Mouse (Mus musculus): Measurements from ENCODE around the gene Aaas.
A peak's percentile ranks its signal among the peaks of the same experiment; 100 is the strongest.

Aaas gene

GRCm38 (mm10) chr15:102356501-102357325 is 6.1 kb upstream of the Aaas start:
- DNase-seq (ENCODE audit: low spot score in 2 of 2) = no peak

DNA sequence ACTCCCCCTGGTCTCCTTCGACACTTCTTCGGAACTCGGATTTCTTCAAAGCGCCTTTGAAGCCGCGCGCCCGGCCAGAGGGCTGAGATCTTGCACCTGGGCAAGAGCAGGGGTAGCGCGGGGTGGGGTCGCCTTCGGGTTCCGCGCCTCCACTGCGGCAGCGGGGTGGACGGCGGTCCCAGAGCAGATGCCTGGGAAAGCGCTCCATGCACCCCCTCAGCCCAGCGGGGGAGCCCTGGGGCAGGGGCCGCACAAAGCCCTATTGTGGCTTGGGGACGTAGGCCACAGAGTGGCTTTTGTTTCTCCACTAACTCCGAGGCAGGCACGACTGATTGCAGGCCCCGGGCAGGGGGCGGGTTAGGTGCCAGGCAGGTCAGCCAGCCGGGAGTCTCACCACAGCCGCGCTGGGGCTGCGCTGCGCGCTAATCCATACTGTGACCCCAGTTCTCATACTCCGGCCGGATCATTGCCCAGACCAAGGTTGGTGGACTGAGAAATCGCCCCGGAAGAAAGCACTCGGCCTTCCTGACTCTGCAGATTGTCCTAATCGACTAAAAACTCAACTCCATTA is 5.4 kb upstream of the Aaas start:
- DNase-seq (ENCODE audit: low spot score in 2 of 2) = no peak

DNA sequence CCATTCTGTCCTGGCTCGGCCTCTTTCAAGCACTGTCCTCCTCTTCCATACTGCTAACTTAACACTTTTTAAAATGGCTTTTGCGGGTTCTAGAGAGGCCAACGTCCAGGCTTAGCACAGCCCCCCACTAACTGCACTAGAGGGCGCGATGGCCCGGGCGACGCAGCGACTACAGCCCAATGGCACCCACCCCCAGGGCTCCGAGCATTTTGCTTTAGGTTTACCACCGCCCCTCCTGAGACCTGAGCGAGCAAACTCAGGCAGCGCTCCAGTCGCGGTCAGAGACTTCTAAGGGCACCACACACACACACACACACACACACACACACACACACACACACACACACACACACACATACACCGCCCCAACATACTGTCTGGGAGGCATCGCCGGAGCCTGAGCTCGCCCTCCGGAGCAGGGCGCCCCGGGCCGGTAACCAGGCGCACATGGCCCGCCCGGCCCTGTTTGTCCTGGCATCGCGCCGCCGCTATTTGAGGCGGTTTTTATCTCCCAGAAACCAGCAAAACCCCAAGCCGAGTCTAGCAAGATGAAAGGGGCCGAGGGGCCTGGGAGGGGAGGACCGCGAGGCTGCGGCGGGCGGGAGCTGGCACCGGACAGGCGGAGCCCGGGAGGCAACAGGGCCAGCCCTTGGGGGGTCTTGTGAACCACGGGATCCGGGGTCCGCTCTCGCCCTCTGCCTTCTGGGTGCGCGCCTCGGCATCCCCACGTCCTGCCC is 4.7 kb upstream of the Aaas start:
- peak in 1 of 2 experiments; percentile 19 for DNase-seq (ENCODE audit: low spot score in 2 of 2)

DNA sequence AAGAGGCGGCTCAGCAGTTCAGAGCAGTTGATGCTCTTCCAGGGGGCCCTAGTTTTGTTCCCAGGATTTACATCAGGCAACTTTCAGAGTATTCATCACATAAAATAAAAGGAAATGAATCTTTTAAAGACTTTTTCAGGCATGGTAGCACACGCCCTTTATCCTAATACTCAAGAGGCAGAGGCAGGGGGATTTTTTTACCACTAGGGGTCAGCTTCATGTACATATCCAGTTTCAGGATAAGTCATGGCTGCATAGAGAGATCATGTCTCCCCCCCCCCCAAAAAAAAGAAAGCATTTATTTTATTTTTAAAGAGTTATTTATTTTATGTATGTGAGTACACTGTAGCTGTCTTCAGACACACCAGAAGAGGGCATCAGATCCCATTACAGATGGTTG is 3.4 kb upstream of the Aaas start:
- DNase-seq (ENCODE audit: low spot score in 2 of 2) = no peak

DNA sequence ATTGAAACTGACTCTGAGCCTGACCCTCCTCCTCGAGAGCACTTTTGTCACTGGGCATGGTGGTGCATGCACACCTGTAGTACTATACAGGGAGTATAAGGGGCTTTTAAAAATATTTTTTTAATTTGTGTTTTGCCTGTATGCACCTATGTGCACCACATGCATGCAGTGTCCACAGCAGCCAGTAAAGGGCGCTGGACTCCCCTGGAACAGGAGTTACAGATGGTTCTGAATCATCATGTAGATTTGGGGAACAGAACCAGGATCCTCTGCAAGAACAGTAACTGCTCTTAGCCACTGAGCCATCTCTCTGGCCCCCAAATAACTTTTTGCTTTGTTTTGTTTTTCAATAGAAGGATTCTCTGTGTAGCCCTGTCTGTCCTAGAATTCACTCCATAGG is 1.6 kb upstream of the Aaas start:
- no peak for DNase-seq (ENCODE audit: low spot score in 2 of 2)

DNA sequence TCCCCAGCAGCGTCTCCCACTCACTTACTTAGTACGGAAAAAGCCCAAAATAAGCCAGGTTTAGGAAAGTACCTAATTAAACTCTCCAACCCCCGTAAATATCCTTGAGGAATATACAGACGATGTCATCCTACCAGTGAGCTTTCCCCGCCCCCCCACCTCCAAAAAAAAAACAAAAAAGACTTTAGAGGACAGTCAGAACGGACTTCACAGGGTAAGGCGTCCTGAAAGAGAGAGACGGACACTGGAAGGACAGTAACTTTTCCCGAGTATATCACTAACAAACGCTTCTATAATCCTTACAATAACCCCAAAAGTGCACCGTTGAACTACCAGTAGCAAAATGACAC is 346 bp upstream of the Aaas start:
- no peak for DNase-seq (ENCODE audit: low spot score in 2 of 2)

- DNase-seq (ENCODE audit: low spot score in 2 of 2) = no peak
Observed at GRCm38 (mm10) chr15:102346444-102346843, 4.1 kb downstream of the Aaas start.

DNA sequence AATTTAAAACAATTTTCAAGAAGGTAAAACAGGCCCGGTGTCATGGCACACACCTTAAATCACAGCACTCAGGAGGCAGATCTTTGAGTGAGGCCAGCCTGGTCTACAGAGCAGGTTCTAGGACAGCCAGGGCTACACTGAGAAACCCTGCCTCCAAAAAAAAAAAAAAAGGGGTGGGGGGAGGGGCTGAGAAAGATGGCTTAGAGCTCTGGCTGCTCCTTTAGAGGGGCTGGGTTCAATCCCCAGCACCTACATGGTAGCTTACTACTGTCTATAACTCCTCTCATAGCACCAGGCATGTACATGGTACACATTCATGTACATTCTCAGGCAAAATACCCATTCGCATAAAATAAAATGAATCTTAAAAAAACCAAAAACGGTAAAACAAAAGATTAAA is 6.1 kb downstream of the Aaas start:
- no peak for DNase-seq (ENCODE audit: low spot score in 2 of 2)

- peak in 1 of 2 experiments; percentile 45 for DNase-seq (ENCODE audit: low spot score in 2 of 2)
Observed at GRCm38 (mm10) chr15:102341580-102341979, 9.0 kb downstream of the Aaas start.

GRCm38 (mm10) chr15:102339612-102340011 is 11.0 kb downstream of the Aaas start:
- DNase-seq (ENCODE audit: low spot score in 2 of 2) = no peak

DNA sequence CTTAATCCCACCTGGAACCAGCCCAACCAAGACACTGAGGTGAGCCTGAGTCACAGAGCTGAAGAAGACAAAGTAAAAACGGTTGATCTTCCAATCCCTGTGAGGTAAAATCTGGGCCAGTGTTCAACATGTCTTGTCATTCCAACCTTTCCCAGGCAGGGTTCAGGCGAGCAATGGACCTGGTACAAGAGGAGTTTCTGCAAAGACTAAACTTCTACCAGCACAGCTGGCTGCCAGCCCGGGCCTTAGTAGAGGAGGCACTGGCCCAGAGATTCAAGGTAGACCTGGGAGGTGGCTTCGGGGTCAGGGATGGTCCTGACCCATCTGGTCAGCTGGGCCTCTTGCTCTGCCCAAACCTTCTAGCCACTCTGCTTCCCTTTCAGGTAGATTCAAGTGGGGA is 13.6 kb downstream of the Aaas start:
- DNase-seq (ENCODE audit: low spot score in 2 of 2) = no peak

- DNase-seq (ENCODE audit: low spot score in 2 of 2) = peak in 1 of 2 experiments; percentile 41
Observed at GRCm38 (mm10) chr15:102335925-102336324, 14.6 kb downstream of the Aaas start.

GRCm38 (mm10) chr15:102335254-102335653 is 15.3 kb downstream of the Aaas start:
- DNase-seq (ENCODE audit: low spot score in 2 of 2) = no peak

- DNase-seq (ENCODE audit: low spot score in 2 of 2) = peak; percentile 84 to 88
Observed at GRCm38 (mm10) chr15:102331610-102332015, 19.0 kb downstream of the Aaas start, which contains the start of gene Myg1. Gene Myg1, plus strand, starts transcription at chr15:102331709.

DNA sequence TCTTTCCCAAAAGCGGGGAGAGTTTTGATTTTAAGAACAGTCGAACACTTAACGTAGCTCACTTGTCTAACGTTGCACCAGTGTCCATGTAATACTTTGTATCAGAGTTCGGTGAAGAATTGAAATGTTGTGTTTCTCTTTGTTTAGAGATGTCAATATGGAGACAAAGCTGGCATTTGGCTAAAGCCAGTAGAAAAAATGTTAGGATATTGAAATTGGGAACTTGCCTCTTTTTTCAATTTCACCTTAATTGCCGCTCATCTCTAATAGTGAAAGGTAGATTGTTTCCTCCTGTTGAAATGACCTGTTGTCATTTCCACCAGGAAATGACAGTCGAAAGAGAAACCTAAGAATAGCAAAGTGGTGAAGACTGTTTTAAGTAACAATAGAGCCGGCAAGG is 23.7 kb downstream of the Aaas start:
- no peak for DNase-seq (ENCODE audit: low spot score in 2 of 2)

DNA sequence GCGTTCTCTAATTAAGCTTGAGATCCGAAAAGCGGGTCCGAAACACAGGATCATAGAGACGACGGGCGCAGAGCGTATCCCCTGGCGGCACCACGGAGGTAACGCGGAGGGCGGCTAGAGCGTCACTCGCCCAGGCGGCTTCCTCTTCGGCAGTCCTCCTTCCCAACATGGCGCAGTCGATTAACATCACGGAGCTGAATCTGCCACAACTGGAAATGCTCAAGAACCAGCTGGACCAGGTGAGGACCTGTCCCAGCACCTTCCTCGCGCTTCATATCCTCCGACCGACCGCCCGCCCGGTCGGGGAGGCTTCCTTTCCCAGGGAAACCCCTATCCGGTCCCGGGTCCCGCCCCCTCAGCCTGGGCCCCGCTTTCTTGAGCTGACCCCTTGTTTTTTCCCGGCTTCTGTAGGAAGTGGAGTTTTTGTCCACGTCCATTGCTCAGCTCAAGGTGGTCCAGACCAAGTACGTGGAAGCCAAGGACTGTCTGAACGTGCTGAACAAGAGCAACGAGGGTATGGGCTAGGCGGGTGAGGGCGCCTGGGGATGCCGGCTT is 24.5 kb downstream of the Aaas start, which contains the start of gene Pfdn5:
Gene Pfdn5, plus strand, starts transcription at position 95 of the 555 bp plus-strand sequence.
- DNase-seq (ENCODE audit: low spot score in 2 of 2) = peak; percentile 89

DNA sequence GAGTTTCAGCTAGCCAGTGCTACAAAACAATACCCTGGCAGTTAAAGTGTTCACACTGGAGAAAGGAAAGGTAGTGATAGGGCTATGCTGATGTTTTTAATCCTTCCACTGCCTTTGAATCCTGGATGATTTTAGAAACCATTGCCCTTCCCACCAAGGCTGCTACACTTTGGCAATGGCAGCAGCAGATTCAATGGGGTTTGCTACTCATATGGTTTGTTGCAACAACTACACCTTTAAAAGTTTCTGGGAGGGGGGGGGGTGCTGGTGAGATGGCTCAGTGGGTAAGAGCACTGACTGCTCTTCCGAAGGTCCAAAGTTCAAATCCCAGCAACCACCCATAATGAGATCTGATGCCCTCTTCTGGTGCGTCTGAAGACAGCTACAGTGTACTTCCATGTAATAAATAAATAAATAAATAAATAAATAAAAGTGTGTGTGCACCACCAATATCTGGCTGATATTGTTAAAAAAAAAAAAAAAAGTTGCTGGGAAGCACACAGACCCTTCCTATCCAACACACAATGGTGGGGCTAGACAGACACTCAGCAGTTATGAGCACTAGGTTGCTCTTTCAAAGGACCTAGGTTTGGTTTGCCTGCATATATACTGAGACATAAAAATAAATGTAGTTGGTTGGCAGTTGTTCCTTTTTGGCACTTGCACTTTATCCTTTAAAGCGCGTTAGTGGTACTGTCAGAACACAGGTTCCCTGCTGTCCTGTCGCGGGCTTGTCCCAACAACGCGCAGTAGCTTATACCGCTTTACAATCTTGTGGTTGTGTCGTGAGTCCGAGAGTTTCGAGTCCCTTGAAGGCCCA is 25.7 kb downstream of the Aaas start:
- DNase-seq (ENCODE audit: low spot score in 2 of 2) = no peak

DNA sequence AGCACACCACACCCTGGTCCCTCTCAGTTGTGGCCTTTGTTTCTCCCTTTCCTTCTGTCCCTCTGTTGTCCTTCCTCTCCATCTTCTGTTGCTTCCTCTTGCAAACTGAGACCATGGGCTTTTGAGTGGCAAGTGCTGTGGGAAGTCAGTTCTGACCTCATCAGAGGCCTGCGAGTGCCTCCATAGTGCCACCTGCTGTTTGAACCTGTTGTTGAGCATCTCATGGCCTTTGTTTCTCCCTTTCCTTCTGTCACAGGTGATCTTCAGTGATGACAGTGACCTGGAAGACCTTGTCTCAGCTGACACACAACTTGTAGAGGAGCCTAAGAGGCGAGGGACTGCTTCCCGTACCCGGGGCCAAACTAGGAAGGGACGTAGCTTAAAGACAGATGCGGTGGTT is 34.3 kb downstream of the Aaas start:
- DNase-seq (ENCODE audit: low spot score in 2 of 2) = peak; percentile 64 to 71

- DNase-seq (ENCODE audit: low spot score in 2 of 2) = no peak
Observed at GRCm38 (mm10) chr15:102315292-102315691, 35.3 kb downstream of the Aaas start.

GRCm38 (mm10) chr15:102311489-102311888 is 39.1 kb downstream of the Aaas start:
- no peak for DNase-seq (ENCODE audit: low spot score in 2 of 2)

GRCm38 (mm10) chr15:102310074-102310845 is 40.3 kb downstream of the Aaas start:
- no peak for DNase-seq (ENCODE audit: low spot score in 2 of 2)

Data from spleen, postnatal 36 days (tissue).